Mouse (Mus musculus): ENCODE results near the gene Rilpl1.
"Not testable (repeated sequence)": the region's sequence is repeated elsewhere in the genome, so short reads cannot be mapped to it uniquely, and the experiment has no call there.

Gene Rilpl1
- long read RNA-seq, experiment 1, transcript Rilpl1-201 (7 exons, 2,249 nt) = major isoform, 6 of 9 reads
- long read RNA-seq, experiment 1, partial matches to known transcripts = 1 of 9 reads
- long read RNA-seq, experiment 1, other reads (novel, unspliced or antisense) = 2 of 9 reads
- long read RNA-seq, experiment 2, transcript Rilpl1-201 (7 exons, 2,249 nt) = major isoform, 7 of 9 reads
- long read RNA-seq, experiment 2, partial matches to known transcripts = 1 of 9 reads
- long read RNA-seq, experiment 2, other reads (novel, unspliced or antisense) = 1 of 9 reads

DNA sequence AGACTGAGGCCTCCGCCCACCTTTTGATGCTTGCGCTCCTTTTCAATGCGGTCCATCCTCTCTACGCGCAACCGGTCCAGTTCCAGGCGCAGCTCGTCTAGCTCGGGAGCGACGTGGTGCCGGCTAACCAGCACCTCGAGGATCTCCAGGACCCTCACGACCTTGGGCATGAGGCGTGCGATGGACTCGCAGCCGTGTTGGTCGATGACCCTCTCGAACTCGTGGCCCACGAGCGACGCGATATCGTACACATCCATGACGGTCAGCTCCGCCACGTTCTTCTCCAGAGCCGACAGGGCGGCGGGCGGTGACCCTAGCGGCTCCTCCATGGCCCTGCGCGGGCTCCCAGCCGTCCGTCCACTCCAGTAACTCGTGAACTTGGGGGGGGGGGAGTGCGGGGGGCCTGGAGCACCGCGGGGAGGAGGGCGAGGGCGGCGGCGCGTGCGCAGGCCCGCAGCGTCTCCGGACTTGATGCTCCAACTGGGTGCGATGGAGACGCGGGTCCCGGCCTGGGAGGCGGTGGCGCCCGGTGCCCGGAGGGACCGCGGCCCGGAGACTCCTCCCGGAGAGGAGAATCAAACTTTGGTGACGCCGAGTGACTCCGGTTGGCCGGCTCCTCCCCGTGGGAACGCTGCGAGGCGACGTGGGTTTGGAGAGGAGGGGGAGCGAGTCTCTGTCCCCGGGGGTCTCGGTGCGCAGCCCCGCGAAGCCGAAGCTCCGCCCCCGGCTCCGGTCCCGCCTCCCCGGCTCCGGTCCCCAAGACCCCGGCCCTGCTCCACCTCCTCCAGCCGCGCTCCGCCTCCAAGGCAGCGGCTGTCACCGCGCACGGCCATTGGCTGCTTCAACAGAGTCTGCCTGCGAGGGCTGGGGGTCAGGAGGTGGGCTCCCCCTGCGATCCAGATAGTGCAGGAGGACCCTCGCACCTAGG is at the start of gene Rilpl1:
Rilpl1 (minus strand) TSS at position 737 of the 928 bp plus-strand sequence.
- intact Hi-C loops (cut with DNase I) = no loop called here

DNA sequence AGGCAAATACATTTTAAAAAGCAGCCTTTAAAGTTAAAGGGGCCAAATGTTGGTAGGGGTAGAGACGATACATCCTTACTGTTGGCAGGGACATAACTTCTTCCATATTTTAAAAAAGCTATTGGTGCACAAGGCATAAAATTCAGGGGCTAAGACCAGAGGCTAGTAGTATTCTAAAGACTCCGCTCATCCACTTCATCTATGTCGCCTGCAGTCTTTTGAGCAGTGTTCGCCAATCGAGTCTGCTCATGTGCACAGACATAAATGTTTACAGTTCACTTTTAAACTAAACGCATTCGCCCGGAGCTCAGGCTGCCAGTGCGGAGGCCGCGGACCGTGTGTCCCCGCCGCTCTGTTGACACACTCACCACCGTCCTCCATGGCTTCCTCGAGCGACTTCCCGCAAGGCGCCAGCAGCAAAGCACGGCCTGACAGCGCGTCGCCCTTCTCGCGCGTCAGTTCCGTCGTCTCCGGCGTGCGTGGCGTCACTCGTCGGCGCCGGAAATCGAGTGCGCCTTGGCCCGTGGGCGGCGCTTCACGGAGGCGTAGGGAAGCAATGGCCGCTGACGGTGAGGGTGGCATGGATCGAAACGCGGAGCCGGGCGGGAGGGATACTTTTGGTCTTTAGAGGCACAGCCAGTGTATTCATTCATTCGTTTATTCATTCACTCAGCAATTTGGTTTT is 47.6 kb upstream of the Rilpl1 start, which contains the start of the genes Eif2b1 and Gtf2h3:
Eif2b1 (minus strand) TSS at position 499 of the 685 bp plus-strand sequence.
Gtf2h3 (plus strand) TSS at position 508 of the 685 bp plus-strand sequence.
- intact Hi-C loops (cut with DNase I) = no loop called here

DNA sequence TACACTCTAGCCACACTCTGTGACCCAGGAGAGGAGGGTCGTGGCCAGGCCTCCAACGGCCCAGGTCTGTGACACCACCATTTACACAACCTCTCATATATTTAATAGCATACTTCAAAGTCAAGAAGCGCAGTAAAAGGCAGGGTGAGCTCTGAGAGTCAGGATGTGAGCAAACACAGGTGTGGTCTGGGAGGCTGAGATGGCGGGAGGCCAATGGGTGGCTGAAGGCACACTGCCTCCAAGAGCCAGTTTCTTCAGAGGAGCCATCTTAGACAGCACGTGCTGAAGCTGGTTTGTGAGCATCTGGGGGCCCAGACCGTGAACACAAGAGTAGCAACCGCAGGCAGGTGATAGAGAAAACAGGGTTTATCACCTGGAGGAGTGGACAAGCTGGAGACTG is 44.3 kb upstream of the Rilpl1 start:
- intact Hi-C loops (cut with DNase I) = no loop called here

DNA sequence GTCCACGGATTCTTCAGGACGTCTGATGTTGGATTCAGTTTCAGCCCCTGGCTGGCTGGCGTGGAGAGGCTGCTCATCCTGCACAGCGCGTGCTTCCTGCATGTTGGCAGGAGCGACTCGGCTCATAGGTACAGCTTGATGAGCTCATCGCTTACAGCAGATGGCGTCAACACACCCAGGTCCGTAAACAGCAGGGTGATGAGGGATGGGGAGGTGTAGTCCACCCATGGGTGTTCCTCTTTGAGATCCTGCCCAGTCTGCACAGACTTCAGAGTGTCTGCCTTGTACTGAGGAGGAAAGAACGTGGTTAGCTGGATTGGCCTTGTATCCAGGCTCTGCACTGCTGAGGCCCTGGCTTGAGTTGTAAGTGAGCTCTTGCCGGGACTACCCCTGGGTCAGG is 39.9 kb upstream of the Rilpl1 start:
- intact Hi-C loops (cut with DNase I) = no loop called here

DNA sequence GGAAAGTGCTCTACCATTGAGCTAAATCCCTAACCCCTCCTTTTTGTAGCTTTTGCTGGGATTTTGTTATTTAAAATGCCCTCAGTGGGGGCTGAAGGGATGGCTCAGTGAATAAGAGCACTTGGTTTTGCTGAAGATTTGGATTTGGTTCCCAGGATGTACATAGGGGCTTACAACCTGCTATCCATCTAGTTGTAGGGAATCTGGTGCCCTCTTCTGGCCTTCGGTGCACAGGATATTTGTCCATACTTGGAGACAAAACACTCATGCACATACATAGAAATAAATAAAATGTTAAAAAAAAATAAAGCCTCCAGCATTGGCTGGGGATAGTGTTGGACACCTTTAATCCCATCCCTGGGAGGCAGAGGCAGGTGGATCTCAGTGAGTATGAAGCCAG is 24.0 kb upstream of the Rilpl1 start:
- intact Hi-C loops (cut with DNase I) = no loop called here

- intact Hi-C loops (cut with DNase I) = no loop called here
Measured at GRCm38 (mm10) chr5:124553607-124554006, 22.4 kb upstream of the Rilpl1 start.

- intact Hi-C loops (cut with DNase I) = no loop called here
Measured at GRCm38 (mm10) chr5:124552558-124553307, 21.5 kb upstream of the Rilpl1 start, which contains the start of gene Ddx55. Gene Ddx55, plus strand, starts transcription at chr5:124552864.

- intact Hi-C loops (cut with DNase I) = no loop called here
Measured at GRCm38 (mm10) chr5:124552094-124552472, 20.9 kb upstream of the Rilpl1 start.

- intact Hi-C loops (cut with DNase I) = not testable (repeated sequence)
Measured at GRCm38 (mm10) chr5:124551349-124552093, 20.3 kb upstream of the Rilpl1 start.

GRCm38 (mm10) chr5:124550737-124551136 is 19.5 kb upstream of the Rilpl1 start:
- intact Hi-C loops (cut with DNase I) = not testable (repeated sequence)

GRCm38 (mm10) chr5:124541602-124541973 is 10.4 kb upstream of the Rilpl1 start:
- intact Hi-C loops (cut with DNase I) = loop anchor here (2.0 kb wide), 1 partner anchor 115 kb away; the partner anchor contains the start of gene Sbno1

GRCm38 (mm10) chr5:124540905-124541601 is 9.9 kb upstream of the Rilpl1 start:
- intact Hi-C loops (cut with DNase I) = loop anchor here (2.0 kb wide), 1 partner anchor 114 kb away; the partner anchor contains the start of gene Sbno1

- intact Hi-C loops (cut with DNase I) = loop anchor here (2.0 kb wide), 1 partner anchor 114 kb away; the partner anchor contains the start of gene Sbno1
Measured at GRCm38 (mm10) chr5:124540383-124540786, 9.2 kb upstream of the Rilpl1 start, which contains the start of gene Tmed2. Gene Tmed2, plus strand, starts transcription at chr5:124540695.

GRCm38 (mm10) chr5:124539905-124540304 is 8.7 kb upstream of the Rilpl1 start:
- intact Hi-C loops (cut with DNase I) = loop anchor here (2.0 kb wide), 1 partner anchor 113 kb away; the partner anchor contains the start of gene Sbno1

GRCm38 (mm10) chr5:124538813-124539792 is 7.9 kb upstream of the Rilpl1 start:
- intact Hi-C loops (cut with DNase I) = no loop called here

GRCm38 (mm10) chr5:124536776-124537175 is 5.6 kb upstream of the Rilpl1 start:
- intact Hi-C loops (cut with DNase I) = no loop called here

DNA sequence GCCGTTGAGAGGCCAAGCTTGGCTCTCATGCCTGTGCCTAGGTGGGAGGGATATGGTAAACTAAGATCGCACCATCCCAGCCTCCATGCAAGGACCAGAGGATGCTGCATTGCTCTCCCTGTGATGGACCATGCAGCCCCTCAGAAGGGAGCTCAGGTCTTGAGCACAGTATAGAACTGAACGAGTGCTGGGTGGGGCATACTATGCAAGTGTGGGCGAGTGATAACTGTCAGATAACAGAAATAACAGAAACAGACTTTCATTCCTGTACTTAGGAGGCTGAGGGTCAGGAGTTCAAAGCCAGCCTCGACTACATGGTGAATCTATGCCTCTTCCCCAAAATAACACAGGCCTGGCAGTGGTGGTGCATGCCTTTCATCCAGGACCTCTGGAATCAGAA is 3.8 kb upstream of the Rilpl1 start:
- intact Hi-C loops (cut with DNase I) = no loop called here

DNA sequence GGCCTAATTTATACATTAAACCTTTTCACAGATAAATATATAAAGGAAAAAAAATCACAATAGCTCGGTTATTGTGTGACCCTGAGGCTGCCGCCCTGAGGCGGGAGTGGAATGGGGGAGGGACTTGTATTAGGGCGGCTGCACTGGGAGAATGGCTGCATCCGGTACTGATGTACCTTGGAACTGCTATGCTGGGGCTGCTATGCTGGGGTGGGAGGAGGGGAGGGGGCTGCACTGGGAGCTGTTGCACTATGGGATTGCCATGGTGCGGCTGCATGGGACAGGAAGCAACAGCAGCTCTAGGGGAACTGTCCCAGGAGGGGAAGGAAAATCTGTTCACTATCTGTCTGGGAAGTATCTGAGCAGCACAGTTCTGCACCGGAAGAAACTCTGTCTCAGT is 1.3 kb upstream of the Rilpl1 start:
- intact Hi-C loops (cut with DNase I) = no loop called here
